Mouse (Mus musculus): ENCODE data around the gene Krt31. TPM values are rescaled to one million over a fixed set of nuclear protein-coding genes. Genes with fewer than 3 reads are reported as not detected.

Gene Krt31
- total RNA-seq (2023): not detected

DNA sequence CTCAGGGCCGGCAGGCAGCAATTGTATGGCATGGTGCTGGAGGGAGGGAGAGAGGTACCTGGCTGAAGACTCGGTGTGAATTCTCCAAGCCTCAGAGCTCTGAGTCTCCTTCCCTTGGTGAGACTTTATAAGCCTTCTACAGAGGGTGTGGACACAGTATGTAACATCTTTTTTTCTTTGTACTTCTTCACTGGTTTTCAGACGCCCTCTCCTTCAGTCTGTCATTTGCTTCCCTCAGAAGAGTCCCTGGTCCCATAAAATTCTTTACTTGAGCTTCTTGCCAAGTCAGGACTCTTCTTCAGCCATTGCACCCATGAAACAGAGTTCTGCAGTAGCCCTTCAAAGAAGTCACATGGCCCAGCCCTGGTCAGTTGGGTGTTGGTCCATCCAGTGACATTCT lies at the start of gene Krt31:
Krt31 (minus strand) TSS at position 101 of the 400 bp plus-strand sequence.

DNA sequence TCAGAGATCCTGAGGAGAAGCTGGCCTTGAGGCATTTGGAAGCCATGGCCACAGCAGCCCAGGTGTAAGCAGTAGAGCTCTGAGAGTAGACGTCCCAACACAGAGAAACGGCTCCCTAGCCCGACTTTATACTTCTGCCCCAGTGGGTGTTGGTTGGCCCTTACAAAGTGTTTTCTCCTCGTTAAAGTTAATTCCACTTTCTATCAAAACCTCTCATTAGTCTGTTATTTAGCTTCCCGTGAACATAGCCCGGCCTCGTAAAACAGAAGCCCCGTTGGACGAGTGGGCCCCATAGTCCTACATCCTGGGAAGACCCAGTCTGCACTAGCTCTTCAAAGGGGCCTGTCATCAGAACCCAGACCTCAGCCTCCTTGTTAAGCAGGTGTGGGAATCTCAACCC lies 45.8 kb upstream of the Krt31 start, which contains the start of gene Krt35:
Krt35 (minus strand) TSS at position 101 of the 400 bp plus-strand sequence.

DNA sequence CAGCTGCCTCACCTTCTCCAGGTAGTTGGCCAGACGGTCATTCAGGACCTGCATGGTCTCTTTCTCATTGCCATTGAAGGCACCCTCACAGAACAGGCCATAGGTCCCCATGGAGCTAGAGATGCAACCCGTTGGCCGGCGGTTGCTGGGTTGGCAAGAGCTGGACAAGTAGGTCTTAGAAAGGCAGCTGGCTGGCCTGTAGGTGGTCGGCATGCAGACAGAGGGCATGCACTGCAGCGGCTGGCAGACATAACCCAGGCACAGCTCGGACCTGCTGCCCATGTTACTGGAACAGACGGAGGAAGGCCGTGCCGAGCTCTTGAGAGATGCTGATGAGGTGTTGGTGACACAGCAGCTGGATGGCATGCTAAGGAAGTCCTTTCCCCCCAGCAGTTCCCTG lies 37.5 kb upstream of the Krt31 start, which contains the start of gene Krt32:
Krt32 (minus strand) TSS at position 366 of the 400 bp plus-strand sequence.

DNA sequence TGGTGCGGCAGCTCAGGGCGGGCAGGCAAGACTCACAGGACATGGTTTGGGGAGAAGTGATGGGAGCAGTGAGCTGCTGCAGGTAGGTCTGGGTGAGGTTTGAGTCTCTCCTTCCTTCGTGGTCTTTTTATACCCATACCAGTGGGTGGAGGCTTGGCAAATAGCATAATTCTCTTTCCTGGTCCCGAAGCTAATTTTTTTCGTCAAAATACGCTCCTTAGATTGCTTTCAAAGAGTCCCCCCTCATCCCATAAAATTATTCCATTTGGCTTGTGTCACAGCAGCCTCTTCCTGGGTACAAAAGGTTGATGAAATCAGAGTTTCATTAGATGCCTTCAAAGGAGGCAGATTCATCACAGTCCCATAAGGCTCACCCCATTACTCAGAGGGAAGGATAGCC lies 8.9 kb downstream of the Krt31 start, which contains the start of gene Krt34:
Krt34 (minus strand) TSS at position 101 of the 400 bp plus-strand sequence.

DNA sequence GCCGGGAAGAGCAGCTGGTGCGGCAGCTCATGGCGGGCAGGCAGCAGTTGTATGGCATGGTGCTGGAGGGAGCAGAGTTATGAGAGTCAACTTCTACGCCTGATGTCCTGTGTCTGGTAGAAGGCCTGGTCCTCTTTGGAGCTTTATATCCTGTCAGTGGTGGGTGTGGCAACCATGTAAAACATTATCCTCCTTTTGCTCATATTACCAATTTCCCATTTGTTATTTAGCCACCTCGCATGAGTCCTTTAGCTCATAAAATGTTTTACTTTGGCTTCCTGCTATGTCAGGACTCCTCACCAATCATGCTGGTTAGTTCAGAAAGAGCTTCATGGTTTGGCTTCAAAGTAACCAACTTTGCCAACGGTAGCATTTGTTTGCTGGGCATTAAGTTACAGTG lies 20.6 kb downstream of the Krt31 start, which contains the start of gene Krt33b:
Krt33b (minus strand) TSS at position 101 of the 400 bp plus-strand sequence.

DNA sequence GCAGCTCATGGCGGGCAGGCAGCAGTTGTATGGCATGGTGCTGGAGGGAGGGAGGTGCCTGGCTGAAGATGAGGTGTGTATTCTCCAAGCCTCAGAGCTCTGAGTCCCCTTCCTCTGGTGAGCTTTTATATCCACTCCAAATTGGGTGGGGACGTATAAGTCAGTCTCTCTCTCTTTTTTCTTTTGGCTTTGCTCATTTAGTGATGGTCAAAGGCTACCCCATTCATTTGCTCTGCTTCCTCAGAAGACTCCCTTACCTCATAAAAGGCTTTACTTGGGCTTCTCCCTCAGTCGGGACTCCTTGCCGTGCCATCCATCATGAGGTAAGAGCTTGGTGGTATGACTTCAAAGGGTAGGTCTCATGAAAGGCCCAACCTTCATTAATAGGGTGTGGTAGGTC lies 34.2 kb downstream of the Krt31 start, which contains the start of gene Krt33a:
Krt33a (minus strand) TSS at position 101 of the 400 bp plus-strand sequence.

Other genes with a start within 250 kb of the Krt31 start
- gene Gm11554, start 246.1 kb downstream of the Krt31 start, total RNA-seq (2023): not detected
- gene Krtap4-13, start 240.7 kb downstream of the Krt31 start, total RNA-seq (2023): not detected
- gene Gm11564, start 234.9 kb downstream of the Krt31 start, total RNA-seq (2023): not detected
- gene 2300003K06Rik, start 212.5 kb downstream of the Krt31 start, total RNA-seq (2023): not detected
- not detected for gene Krtap4-16, start 198.9 kb downstream of the Krt31 start, total RNA-seq (2023)
- not detected for gene Gm11568, start 192.6 kb downstream of the Krt31 start, total RNA-seq (2023)
- gene Gm11559, start 186.1 kb downstream of the Krt31 start, total RNA-seq (2023): not detected
- gene Krtap9-1, start 177.2 kb downstream of the Krt31 start, total RNA-seq (2023): not detected
- not detected for gene Gm11567, start 171.4 kb downstream of the Krt31 start, total RNA-seq (2023)
- not detected for gene Krtap31-1, start 142.6 kb downstream of the Krt31 start, total RNA-seq (2023)
- not detected for gene Gm11565, start 135.8 kb downstream of the Krt31 start, total RNA-seq (2023)
- not detected for gene Krtap31-2, start 114.3 kb downstream of the Krt31 start, total RNA-seq (2023)
- not detected for gene Krtap9-5, start 102.1 kb downstream of the Krt31 start, total RNA-seq (2023)
- not detected for gene Krtap29-1, start 71.5 kb downstream of the Krt31 start, total RNA-seq (2023)
- not detected for gene Krtap16-1, start 64.0 kb downstream of the Krt31 start, total RNA-seq (2023)
- gene Krtap17-1, start 56.6 kb downstream of the Krt31 start, total RNA-seq (2023): not detected
- not detected for gene Krt33a, start 34.3 kb downstream of the Krt31 start, total RNA-seq (2023)
- not detected for gene Krt33b, start 20.7 kb downstream of the Krt31 start, total RNA-seq (2023)
- gene Krt34, start 9.0 kb downstream of the Krt31 start, total RNA-seq (2023): not detected
- gene Krt32, start 37.7 kb upstream of the Krt31 start, total RNA-seq (2023): not detected
- gene Krt35, start 45.7 kb upstream of the Krt31 start, total RNA-seq (2023): not detected
- not detected for gene Krt36, start 55.1 kb upstream of the Krt31 start, total RNA-seq (2023)
- not detected for gene Krt13, start 71.0 kb upstream of the Krt31 start, total RNA-seq (2023)
- not detected for gene Krt15, start 85.4 kb upstream of the Krt31 start, total RNA-seq (2023)
- not detected for gene Krt19, start 98.1 kb upstream of the Krt31 start, total RNA-seq (2023)
- gene Krt9, start 142.7 kb upstream of the Krt31 start, total RNA-seq (2023): not detected
- gene Krt14, start 157.0 kb upstream of the Krt31 start, total RNA-seq (2023): not detected
- not detected for gene Krt16, start 198.4 kb upstream of the Krt31 start, total RNA-seq (2023)
- not detected for gene Krt17, start 210.5 kb upstream of the Krt31 start, total RNA-seq (2023)
- gene Krt42, start 219.3 kb upstream of the Krt31 start, total RNA-seq (2023): not detected